Mouse (Mus musculus): ENCODE results near the gene Wnt8b.

Gene Wnt8b

GRCm38 (mm10) chr19:44554861-44555590, 61.8 kb downstream of the Wnt8b start, which contains the start of gene Ndufb8:
Gene Ndufb8 (minus strand): TSS chr19:44555440.
- peak; percentile 95 to 97 for DNase-seq (ENCODE audit: low spot score in 2 of 2)

GRCm38 (mm10) chr19:44562652-44563206, 69.5 kb downstream of the Wnt8b start, which contains the start of gene Hif1an:
Gene Hif1an (plus strand): TSS chr19:44562850.
- peak; percentile 94 to 96 for DNase-seq (ENCODE audit: low spot score in 2 of 2)

Measured in frontal cortex, postnatal 36 days (tissue).